Mouse (Mus musculus): Measurements from ENCODE around the gene Pde4d. TPM values are rescaled to one million over a fixed set of nuclear protein-coding genes. Genes with fewer than 3 reads are reported as not detected.
A peak's percentile ranks its signal among the peaks of the same experiment; 100 is the strongest.

Gene Pde4d
- polyA plus RNA-seq, 1 experiment from 2014 or later = 20.5 TPM

DNA sequence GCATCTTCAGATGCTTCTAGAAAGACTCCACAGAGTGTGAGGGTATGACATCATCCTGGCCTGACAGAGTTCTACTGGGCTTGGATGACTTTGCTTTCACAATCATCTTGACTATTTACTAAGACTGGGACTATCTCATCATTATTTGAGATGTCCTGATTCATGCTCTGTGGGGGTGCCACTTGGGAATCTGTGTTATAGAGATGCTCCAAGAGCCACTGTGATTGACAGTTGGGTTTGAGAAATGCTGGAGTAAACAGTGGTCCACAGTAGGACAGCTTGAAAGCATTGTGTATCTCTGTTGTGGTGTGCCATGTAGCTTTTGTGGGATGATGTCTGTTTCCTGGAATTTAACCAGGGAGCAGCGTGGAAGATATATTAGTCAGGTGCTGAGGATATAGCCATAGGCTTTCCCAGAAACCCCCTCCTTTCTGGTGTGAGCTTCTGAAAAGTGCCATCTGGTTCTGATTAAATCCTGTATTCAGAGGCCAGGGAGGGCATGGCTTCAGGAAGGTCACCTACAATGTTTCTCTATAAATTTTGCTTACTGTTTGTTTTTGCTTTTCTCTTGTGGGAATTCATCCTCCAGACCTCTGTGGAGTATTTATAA, 89.1 kb downstream of the Pde4d start:
- no peak for ATAC-seq
- Histone ChIP-seq H3K36me3 (ENCODE audit: control insufficient read depth, insufficient read depth) (no peaks in the 10 kb centered on the region), H3K27me3 (replicated peaks; ENCODE audit: control insufficient read depth, insufficient read depth, low read length) (no peaks in the 10 kb centered on the region), H3K9ac (replicated peaks; ENCODE audit: low read depth, low read length) (no peak overlapping the region), H3K4me2 (ENCODE audit: low read length) (no peak overlapping the region), H3K4me3 (replicated peaks; ENCODE audit: low read length) (no peak overlapping the region), H3K4me1 (replicated peaks; ENCODE audit: control insufficient read depth, insufficient read depth, low read length) (0 out of 2 replicates have a peak, but pooled peaks cover 4% of the 10 kb centered on the region), H3K27ac (ENCODE audit: low read length) (no peak overlapping the region), H3K9me3 (ENCODE audit: control insufficient read depth, low read length) (no peaks in the 10 kb centered on the region)
- 87% methylated on average over 1 of the region's 1 CpGs for WGBS

DNA sequence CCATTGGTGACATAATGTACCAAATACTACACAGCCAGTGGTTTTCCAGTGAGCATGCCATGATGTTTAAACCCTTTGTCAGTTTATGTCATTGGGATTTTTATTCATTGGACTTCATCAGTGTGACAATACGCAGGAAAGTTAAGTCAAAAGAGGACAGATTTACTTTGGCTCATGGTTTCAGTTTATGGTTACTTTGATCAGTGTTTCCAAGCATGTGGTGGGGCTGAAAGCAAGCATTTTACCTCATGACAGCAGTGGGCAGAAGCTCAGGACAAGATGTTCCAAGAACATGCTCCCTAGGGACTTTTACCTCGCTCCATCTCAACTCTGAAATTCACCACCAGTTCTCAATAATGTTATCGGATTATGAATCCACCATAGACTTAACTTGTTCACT, 91.7 kb downstream of the Pde4d start:
- 93% methylated on average over 3 of the region's 3 CpGs for WGBS

DNA sequence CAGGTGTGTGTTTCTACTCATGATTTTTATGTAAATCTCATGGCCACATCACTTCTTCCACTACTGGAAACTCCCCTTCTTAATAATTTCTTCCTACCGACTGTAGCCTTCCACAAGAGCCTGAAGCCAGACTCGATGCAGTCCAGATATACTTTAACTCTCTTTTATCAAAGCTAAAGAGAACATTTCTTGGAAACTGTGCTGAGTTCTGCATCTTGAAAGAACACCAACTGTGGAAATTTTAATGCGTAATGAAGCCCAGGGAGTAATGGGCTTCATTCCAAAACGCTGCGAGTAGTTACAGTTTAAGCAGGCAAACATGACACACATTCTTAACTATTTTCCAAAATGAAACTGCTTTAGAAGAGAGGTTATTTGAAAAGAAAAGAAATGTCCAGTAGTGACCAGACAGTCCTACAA, 92.6 kb downstream of the Pde4d start:
- Histone ChIP-seq H3K9ac (replicated peaks; ENCODE audit: low read depth, low read length) (no peak overlapping the region), H3K27ac (ENCODE audit: low read length) (no peak overlapping the region), H3K9me3 (ENCODE audit: control insufficient read depth, low read length) (no peaks in the 10 kb centered on the region), H3K4me3 (replicated peaks; ENCODE audit: low read length) (no peak overlapping the region), H3K4me2 (ENCODE audit: low read length) (no peak overlapping the region), H3K27me3 (replicated peaks; ENCODE audit: control insufficient read depth, insufficient read depth, low read length) (no peaks in the 10 kb centered on the region), H3K36me3 (ENCODE audit: control insufficient read depth, insufficient read depth) (no peaks in the 10 kb centered on the region), H3K4me1 (replicated peaks; ENCODE audit: control insufficient read depth, insufficient read depth, low read length) (0 out of 2 replicates have a peak, but pooled peaks cover 4% of the 10 kb centered on the region)
- ATAC-seq = peak; percentile 38
- 31% methylated on average over 5 of the region's 5 CpGs for WGBS

More for the DNA sequence above, 91.7 kb downstream of the Pde4d start:
- Histone ChIP-seq H3K9me3 (ENCODE audit: control insufficient read depth, low read length) (no peaks in the 10 kb centered on the region), H3K4me2 (ENCODE audit: low read length) (no peak overlapping the region), H3K9ac (replicated peaks; ENCODE audit: low read depth, low read length) (no peak overlapping the region), H3K27me3 (replicated peaks; ENCODE audit: control insufficient read depth, insufficient read depth, low read length) (no peaks in the 10 kb centered on the region), H3K27ac (ENCODE audit: low read length) (no peak overlapping the region), H3K4me1 (replicated peaks; ENCODE audit: control insufficient read depth, insufficient read depth, low read length) (0 out of 2 replicates have a peak, but pooled peaks cover 4% of the 10 kb centered on the region), H3K4me3 (replicated peaks; ENCODE audit: low read length) (no peak overlapping the region), H3K36me3 (ENCODE audit: control insufficient read depth, insufficient read depth) (no peaks in the 10 kb centered on the region)
- no peak for ATAC-seq

DNA sequence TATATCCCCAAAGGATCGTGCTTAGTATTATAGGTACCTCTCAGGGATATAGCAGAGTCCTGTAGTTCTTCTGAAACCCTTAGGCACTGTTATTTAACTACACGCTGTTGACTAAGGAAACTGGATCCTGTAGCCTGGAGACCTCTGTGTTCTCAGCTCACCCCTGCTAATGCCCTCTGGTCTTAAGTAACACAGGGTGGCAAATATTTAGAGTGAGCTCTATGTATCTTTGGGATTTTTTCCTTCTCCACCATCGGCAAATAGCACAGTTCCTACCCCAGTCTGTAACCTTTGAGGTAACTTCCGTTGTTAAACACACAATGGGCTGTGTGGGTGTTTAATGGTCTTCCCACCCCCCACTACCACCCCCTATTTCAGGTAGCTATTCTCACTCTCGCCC, 102.5 kb downstream of the Pde4d start:
- no peak for ATAC-seq
- no peaks in the 10 kb centered on the region for H3K9me3 ChIP-seq (ENCODE audit: control insufficient read depth, low read length)
- H3K4me3 ChIP-seq (replicated peaks; ENCODE audit: low read length) = no peak overlapping the region
- no peaks in the 10 kb centered on the region for H3K36me3 ChIP-seq (ENCODE audit: control insufficient read depth, insufficient read depth)
- H3K27me3 ChIP-seq (replicated peaks; ENCODE audit: control insufficient read depth, insufficient read depth, low read length) = no peaks in the 10 kb centered on the region
- no peaks in the 10 kb centered on the region for H3K4me1 ChIP-seq (replicated peaks; ENCODE audit: control insufficient read depth, insufficient read depth, low read length)
- WGBS = 84% methylated on average over 5 of the region's 5 CpGs
- no peak overlapping the region for H3K9ac ChIP-seq (replicated peaks; ENCODE audit: low read depth, low read length)
- H3K4me2 ChIP-seq (ENCODE audit: low read length) = no peak overlapping the region
- H3K27ac ChIP-seq (ENCODE audit: low read length) = no peak overlapping the region

DNA sequence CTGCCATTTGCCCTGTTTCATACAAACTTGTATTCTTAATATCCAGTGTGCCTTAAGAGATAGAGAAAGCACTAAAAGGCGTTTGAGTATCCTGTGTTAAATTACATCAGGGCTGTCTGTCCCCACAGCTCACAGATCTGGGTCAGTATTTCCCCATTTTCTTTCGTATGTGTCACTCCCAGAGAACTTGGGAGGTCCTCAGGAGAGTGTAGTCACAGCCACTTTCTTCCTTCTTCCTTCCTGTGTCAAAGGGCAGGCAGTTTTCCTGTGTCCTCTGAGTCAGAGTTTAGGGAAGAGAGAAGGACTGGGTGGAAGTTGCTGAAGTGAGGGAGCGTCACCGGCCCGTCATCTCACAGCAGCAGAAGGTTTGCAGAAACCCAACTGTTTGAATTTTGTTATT, 103.2 kb downstream of the Pde4d start:
- Histone ChIP-seq H3K27ac (ENCODE audit: low read length) (no peak overlapping the region), H3K9ac (replicated peaks; ENCODE audit: low read depth, low read length) (no peak overlapping the region), H3K27me3 (replicated peaks; ENCODE audit: control insufficient read depth, insufficient read depth, low read length) (no peaks in the 10 kb centered on the region), H3K4me1 (replicated peaks; ENCODE audit: control insufficient read depth, insufficient read depth, low read length) (no peaks in the 10 kb centered on the region), H3K4me3 (replicated peaks; ENCODE audit: low read length) (no peak overlapping the region), H3K4me2 (ENCODE audit: low read length) (no peak overlapping the region), H3K9me3 (ENCODE audit: control insufficient read depth, low read length) (no peaks in the 10 kb centered on the region), H3K36me3 (ENCODE audit: control insufficient read depth, insufficient read depth) (no peaks in the 10 kb centered on the region)
- ATAC-seq = no peak
- 88% methylated on average over 5 of the region's 5 CpGs for WGBS

DNA sequence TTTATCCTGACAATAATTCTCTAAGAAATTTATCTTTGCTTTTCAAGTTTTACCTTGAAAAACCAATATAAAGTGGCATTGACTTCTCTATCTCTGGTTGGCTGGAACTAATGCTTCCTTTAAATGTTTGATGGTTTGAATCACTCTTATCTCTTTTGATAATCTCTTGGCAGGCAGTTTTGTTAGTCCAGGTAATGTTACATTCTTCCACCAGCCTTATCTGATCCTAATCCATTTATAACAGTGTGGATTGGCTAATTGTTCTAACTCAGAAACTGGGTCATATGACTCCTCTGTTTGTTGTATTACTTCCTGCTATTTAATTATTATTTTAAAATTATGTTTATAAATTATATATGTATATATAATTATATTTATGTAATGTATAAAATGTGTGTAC, 105.2 kb downstream of the Pde4d start:
- ATAC-seq = no peak
- H3K9me3 ChIP-seq (ENCODE audit: control insufficient read depth, low read length) = no peaks in the 10 kb centered on the region
- H3K4me3 ChIP-seq (replicated peaks; ENCODE audit: low read length) = no peak overlapping the region
- no peaks in the 10 kb centered on the region for H3K4me1 ChIP-seq (replicated peaks; ENCODE audit: control insufficient read depth, insufficient read depth, low read length)
- no peak overlapping the region for H3K4me2 ChIP-seq (ENCODE audit: low read length)
- no peak overlapping the region for H3K27ac ChIP-seq (ENCODE audit: low read length)
- H3K27me3 ChIP-seq (replicated peaks; ENCODE audit: control insufficient read depth, insufficient read depth, low read length) = no peaks in the 10 kb centered on the region
- no peaks in the 10 kb centered on the region for H3K36me3 ChIP-seq (ENCODE audit: control insufficient read depth, insufficient read depth)
- no peak overlapping the region for H3K9ac ChIP-seq (replicated peaks; ENCODE audit: low read depth, low read length)

DNA sequence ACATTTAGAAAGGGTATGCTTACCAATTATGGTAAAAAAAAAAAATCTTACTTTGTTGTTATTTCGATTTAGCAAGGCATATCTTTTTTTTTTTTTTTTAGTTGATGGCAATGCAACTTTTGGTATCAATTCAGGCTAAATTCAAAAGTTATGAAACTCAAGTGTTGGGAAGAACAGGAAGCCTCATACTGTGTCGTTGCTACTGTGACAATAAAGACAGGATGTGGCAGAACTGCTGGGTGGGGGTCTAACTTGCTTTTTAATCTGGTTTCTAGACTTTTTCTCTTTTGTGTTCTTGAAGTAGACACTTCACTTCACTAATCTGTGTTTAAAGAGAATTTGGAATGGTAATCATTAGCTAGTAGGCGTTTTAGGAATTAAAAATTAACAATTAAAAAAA, 147.2 kb downstream of the Pde4d start:
- Histone ChIP-seq H3K9me3 (ENCODE audit: control insufficient read depth, low read length) (no peaks in the 10 kb centered on the region), H3K9ac (replicated peaks; ENCODE audit: low read depth, low read length) (no peak overlapping the region), H3K27me3 (replicated peaks; ENCODE audit: control insufficient read depth, insufficient read depth, low read length) (no peaks in the 10 kb centered on the region), H3K4me3 (replicated peaks; ENCODE audit: low read length) (no peak overlapping the region), H3K27ac (ENCODE audit: low read length) (no peak overlapping the region), H3K36me3 (ENCODE audit: control insufficient read depth, insufficient read depth) (no peaks in the 10 kb centered on the region), H3K4me1 (replicated peaks; ENCODE audit: control insufficient read depth, insufficient read depth, low read length) (no peaks in the 10 kb centered on the region; the same call in 1 of the 2 replicates), H3K4me2 (ENCODE audit: low read length) (no peak overlapping the region)
- ATAC-seq = no peak
- 58% methylated on average over 3 of the region's 3 CpGs for WGBS

DNA sequence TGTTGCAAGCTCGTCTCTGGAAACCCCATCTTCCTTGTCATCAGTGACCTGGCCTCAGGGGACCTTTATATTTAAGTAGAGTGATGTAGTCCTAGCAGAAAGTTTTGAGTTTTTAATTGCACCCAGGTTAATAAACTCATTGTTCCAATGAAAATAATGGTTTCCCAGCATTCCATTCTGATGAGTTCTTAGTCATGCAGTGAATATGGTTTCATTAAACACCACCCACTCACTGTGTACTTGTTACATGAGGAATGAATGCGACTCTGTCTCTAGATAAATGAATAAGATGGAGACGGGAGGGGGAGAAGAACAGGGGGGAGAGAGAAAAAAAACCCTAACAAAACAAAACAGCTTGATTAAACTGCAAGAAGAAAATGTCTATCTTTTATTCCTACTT, 148.9 kb downstream of the Pde4d start:
- no peak overlapping the region for H3K9ac ChIP-seq (replicated peaks; ENCODE audit: low read depth, low read length)
- no peak overlapping the region for H3K27ac ChIP-seq (ENCODE audit: low read length)
- no peak for ATAC-seq
- no peaks in the 10 kb centered on the region for H3K9me3 ChIP-seq (ENCODE audit: control insufficient read depth, low read length)
- H3K27me3 ChIP-seq (replicated peaks; ENCODE audit: control insufficient read depth, insufficient read depth, low read length) = no peaks in the 10 kb centered on the region
- 41% methylated on average over 3 of the region's 3 CpGs for WGBS
- H3K36me3 ChIP-seq (ENCODE audit: control insufficient read depth, insufficient read depth) = no peaks in the 10 kb centered on the region
- no peaks in the 10 kb centered on the region; the same call in 1 of the 2 replicates for H3K4me1 ChIP-seq (replicated peaks; ENCODE audit: control insufficient read depth, insufficient read depth, low read length)
- H3K4me3 ChIP-seq (replicated peaks; ENCODE audit: low read length) = no peak overlapping the region
- H3K4me2 ChIP-seq (ENCODE audit: low read length) = no peak overlapping the region

DNA sequence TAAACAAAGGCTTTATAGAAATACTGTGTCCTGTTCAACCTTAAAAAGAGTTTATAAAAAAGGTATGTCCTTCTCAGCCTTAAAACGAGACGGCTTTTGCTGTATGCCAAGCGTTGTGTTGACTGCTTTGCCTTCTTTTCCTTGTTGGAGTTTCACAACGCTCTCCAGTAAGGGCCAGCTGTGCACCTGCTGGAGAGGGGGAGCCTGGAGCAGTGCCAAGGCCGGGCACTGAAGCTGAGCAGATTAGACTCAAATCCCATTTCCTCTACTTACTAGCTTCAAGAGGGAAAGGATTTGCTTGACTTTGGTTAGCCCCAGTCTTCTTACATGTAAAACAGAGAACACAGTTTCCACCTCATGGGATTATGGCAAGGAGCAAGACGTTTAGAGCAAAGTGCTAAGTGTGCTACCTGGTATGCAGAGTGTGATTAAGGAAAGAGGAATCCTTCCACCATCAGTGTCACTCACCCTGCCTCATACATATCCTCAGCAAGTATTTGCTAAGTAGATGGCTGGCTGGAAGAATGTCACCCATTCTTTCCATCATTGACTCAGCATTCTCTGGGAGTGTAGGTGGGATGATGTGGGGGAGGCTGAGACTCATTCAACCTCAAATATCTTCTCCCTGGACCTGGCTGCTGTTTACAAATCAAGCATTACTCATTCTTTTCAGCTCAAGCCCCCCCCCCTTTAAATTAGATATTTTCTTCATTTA, 149.6 kb downstream of the Pde4d start:
- Histone ChIP-seq H3K9ac (replicated peaks; ENCODE audit: low read depth, low read length) (no peak overlapping the region), H3K27ac (ENCODE audit: low read length) (no peak overlapping the region), H3K4me1 (replicated peaks; ENCODE audit: control insufficient read depth, insufficient read depth, low read length) (no peaks in the 10 kb centered on the region; the same call in 1 of the 2 replicates), H3K4me3 (replicated peaks; ENCODE audit: low read length) (no peak overlapping the region), H3K4me2 (ENCODE audit: low read length) (no peak overlapping the region), H3K36me3 (ENCODE audit: control insufficient read depth, insufficient read depth) (no peaks in the 10 kb centered on the region), H3K9me3 (ENCODE audit: control insufficient read depth, low read length) (no peaks in the 10 kb centered on the region), H3K27me3 (replicated peaks; ENCODE audit: control insufficient read depth, insufficient read depth, low read length) (no peaks in the 10 kb centered on the region)
- WGBS = 46% methylated on average over 6 of the region's 6 CpGs
- ATAC-seq = peak; percentile 43; the same call in 1 of the 2 replicates

Measured in forebrain, embryonic 16.5 days (tissue).